Mouse (Mus musculus) spleen, postnatal 4 days (tissue): ENCODE results near the gene G0s2.

Source experiments
- DNase-seq, 2 experiments: peaks; one replicate each; pipeline ENCODE4 v3.0.0; 2022; ENCODE audit warnings: low spot score in 2 of 2

Gene G0s2

GRCm38 (mm10) chr1:193272916-193273601 is at the start of gene G0s2:
Gene G0s2, minus strand, starts transcription at chr1:193273217.
- DNase-seq = peak; percentile 35 to 69

DNA sequence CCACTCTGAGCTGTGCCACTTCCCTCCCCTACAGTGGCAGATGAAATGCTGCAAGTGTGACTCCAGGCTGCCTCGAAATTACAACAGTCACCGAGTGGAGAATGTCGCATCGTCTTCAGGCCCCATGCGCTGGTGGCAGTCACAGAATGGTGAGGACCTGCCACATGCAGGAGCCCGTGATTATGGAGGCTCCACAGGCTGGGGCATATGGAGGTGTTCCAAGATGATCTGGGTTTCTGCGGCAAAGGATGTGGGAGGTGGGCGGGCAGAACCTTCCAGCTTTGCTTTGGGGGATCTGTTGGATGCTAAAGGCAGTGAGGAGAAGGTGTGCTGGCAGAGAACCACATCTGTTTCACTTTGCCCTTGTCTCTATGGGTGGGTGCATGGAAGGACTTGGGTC is 47.4 kb upstream of the G0s2 start:
- DNase-seq = no peak

DNA sequence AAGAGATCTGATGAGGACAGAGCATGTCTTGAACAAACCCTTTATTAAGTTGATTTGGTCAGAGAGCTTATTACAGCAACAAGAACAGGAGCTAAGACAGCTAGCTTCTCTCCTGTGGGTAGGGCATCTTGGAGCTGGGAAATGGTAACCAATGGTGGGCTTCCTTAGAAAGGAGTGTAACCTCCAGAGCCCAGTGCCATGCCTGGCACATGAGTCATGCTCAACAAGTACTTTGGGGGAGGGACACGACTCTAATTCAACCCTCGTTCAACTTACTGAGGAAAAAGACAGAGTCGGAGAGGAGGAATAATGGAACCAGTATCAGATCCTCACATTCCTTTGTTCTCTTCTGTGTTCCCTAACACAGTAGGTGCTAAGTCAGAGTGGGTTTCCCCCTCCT is 46.7 kb upstream of the G0s2 start:
- no peak for DNase-seq

- no peak for DNase-seq
Measured at GRCm38 (mm10) chr1:193317159-193317559, 44.1 kb upstream of the G0s2 start.

DNA sequence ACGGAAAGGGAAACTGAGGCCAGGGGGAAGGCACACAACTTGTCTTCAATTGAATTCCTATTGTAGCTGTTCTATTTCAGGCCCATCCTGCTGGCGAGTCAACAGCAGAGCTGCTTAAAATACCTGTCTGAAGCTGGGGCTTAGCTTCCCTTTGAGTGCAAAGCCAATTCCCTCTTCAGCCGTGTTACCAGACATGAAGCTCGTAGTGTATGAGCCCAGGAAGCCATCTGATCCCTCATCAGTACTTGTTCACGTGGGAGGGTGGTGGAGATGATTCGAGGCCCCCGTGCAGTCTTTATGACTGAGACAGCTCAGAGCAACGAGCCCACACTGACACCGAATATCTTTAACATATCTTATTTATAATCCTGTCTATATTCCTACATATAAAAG is 43.3 kb upstream of the G0s2 start:
- DNase-seq = no peak

DNA sequence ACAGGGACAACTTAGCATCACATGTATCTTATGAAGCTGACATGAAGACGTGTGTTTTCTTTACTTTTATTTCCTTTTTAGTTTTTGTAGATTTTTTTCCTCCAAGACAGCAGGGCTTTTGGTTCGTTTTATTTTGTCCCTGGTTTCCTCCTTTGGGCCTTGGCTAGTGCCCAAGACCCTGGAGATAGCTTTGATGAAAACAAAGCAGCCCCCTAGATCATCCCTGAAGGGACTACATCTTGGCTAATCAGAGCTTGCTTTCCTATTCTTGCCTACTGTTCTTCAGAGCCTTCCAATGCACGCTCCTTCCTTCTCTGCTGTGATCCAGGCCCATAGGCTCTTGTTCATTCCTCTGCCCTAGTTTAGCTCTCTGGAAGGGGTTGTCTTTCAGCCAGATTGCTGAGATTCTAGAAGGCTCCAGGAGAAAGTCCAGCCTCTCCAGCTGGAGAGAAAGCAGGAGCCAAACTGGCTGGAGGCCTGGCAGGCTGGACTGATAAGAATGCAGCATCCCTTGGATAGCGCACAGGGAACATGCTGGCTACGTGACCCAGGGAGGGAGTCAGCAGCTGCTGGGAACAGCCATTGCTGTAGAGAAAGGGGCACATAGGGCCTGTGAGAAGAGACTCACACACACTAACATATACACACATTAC is 42.8 kb upstream of the G0s2 start:
- no peak for DNase-seq

- no peak for DNase-seq
Measured at GRCm38 (mm10) chr1:193311596-193311995, 38.6 kb upstream of the G0s2 start.

DNA sequence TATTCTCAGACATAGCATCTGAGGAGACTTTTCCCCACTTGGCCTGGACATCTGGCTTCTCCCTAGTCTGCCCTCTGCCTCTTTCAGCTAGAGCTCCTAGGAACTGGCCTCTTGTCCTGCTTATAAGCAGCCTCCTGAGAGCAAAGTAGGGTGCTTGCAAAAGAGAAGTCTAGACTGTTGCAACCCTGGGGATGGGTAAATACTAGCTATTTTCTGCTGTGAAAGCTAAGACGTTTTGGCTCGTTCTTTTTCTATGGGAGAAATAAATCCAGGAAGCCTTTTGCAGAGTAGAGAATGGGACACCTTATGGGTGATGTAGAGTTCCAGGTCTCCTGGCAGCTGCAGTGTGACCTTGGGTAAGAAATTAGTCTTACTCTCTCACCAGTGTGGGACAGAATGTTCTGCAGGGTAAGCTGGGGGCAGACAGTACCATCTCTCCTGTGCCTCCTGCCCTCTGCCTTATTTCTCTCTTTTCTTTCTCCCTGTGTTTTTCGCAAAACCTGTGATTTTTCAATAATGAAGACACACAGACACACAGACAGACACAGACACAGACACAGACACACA is 37.6 kb upstream of the G0s2 start:
- DNase-seq = no peak

GRCm38 (mm10) chr1:193309785-193310518 is 36.9 kb upstream of the G0s2 start:
- no peak for DNase-seq

- no peak for DNase-seq
Measured at GRCm38 (mm10) chr1:193306832-193307231, 33.8 kb upstream of the G0s2 start.

DNA sequence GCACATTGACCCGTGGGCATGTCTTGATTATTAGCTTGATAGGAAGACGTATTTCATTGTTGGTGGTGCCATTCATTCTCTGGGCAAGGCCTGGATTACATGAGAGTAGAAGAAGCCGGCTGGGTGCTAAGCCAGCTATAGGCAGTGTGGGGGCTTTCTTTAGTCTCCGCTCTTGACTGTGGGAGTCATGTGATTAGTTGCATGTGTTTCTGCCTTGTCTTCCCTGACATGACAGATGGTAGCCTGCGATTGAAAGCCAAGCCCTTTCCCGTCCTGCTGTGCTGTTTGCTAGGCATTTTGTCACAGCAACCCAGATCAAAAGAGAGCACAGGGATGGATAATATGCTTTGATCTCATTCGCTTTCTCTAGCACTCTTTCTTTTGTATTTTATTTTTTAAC is 32.4 kb upstream of the G0s2 start:
- DNase-seq = no peak

DNA sequence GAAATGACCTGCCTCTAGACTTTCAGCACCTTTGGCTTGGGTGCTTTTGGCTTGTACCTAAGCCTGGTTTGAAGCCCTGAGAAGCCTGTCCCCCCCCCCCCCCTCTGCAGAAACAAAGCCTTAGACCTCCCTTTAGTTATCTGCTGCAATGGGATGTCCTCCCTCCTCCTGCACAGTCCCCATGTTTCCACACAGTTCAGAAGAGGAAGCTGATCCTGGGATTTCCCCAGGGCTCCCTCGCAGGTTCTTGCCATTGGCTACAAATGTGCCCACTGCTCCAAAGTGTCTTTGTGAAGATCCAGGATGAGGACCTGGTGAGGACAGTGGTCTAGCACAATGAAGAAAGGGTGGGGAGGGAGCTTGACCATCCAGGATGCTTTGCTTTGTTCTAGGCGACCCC is 30.1 kb upstream of the G0s2 start:
- no peak for DNase-seq

GRCm38 (mm10) chr1:193302093-193302405 is 29.0 kb upstream of the G0s2 start:
- DNase-seq = no peak

DNA sequence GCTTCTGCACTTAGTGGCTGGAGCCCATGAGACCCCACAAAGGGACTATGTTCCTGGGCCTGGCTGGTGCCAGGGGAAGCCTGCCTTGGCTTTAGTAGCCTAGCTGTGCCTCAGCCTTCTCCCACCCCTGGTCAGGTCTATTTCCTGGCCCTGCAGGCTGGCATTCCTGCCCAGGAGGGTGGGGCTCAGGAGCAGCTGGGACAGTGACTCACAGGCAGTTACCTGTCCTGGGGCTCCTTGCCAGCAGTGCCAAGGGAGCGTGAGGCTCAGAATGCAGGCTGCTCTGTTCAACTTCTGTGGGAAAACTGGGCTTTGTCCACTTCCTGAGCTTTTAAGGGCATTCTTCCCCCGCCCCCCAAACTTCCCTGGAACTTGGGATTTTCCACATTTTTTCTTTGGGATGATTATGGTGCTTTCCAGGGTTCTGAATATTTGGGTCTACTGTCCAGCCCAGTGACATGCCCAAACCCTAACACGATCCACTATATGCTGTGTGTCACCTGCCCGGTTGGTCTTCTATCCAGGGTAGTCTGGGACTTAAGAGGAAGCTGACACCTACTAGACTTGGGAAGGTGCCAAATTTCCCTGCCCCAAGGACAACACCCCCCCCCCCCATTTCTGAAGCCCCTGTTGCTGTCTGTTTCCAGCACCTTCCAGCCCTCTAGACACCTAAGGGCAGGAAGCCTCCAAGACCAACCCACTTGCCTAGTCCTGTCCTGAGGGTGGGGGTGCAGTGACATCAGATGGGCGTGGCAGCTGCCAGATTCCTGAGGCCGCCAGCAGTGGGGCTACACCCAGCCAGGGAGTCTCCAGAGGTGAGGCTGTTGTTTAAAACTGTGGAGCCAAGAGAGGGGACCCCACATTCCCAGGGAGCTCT is 28.4 kb upstream of the G0s2 start:
- DNase-seq = no peak

DNA sequence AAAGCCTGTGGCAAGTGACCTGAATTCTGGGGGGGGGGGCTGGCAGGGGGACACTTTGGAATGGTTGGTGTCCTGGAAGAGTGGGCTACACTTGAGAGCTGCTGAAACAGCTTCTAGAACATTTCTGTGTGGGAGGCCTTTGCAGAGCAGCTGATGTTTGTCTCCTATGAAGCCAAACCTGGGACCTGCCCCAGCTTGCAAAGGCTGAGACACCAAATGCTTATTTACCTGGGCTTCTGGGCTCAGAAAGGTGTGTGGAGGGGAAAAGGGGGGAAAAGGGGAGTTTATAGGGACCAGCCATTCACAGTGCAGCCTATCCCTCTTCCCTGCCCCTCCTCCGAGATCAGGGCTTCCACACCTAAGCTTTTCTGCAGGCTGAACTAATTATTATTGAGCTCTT is 27.0 kb upstream of the G0s2 start:
- no peak for DNase-seq

DNA sequence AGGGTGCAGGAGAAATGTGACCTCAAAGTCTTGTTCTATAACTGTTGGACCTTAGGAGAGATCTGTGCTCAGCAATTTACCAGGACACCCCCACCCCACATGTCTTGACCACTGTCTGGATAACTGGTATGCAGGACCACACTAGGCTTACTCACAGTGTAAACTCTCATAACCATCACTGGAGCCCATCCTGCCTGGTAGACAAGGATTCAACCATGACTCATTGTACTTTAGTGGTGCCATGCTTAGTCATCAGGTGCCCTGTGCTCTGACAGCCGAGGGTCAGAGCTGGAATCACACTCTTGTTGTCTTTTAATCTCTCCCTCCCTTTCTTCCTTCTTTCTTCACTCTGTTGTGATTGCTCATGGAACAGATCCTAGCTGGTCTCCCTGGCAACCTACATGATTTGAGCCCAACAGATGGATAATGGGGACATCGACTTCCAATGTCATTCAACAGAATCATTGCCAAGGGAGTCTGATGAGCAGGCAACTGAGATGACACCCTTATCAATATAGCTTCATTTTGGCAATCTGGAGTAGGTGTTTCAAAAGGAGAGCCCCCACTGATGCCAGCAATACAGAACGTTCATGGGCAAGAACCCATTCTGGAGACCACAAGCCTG is 25.2 kb upstream of the G0s2 start:
- DNase-seq = no peak

GRCm38 (mm10) chr1:193295920-193296319 is 22.9 kb upstream of the G0s2 start:
- DNase-seq = no peak

DNA sequence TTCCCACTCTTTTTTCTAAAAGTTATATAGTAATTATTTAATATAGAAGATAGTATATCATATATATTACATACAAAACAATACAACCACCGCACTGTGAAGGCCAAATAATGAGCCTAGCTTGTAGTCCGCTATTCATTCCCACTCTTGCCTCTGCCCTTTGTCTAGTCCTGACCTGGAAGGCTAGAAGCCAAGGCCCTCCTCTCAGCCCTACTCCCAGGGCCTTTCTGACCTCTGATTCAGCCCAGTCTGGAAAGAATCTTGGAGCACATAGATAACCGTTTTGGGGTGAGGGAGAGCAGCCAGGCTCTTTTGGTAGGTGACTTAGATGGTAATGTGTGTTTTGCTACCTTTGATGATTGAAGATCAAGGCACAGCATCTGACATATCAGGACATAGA is 20.9 kb upstream of the G0s2 start:
- DNase-seq = no peak

- DNase-seq = no peak
Measured at GRCm38 (mm10) chr1:193293039-193293438, 20.0 kb upstream of the G0s2 start.

GRCm38 (mm10) chr1:193290686-193291085 is 17.7 kb upstream of the G0s2 start:
- DNase-seq = no peak

- DNase-seq = no peak
Measured at GRCm38 (mm10) chr1:193289914-193290313, 16.9 kb upstream of the G0s2 start.
